Mouse (Mus musculus) MEL (cell line): ENCODE measurements around the gene Srgap2. TPM values are rescaled to one million over a fixed set of nuclear protein-coding genes. Genes with fewer than 3 reads are reported as not detected.
A peak's percentile ranks its signal among the peaks of the same experiment; 100 is the strongest.

Experiments
- DNase-seq: peaks from one replicate; pipeline ENCODE4 v3.0.0; 2011; ENCODE audit warnings: low read depth, low spot score
- H3K27ac ChIP-seq: 2 replicates; pipeline ENCODE4 v1.5.1; 2012; ENCODE audit warnings: low read depth, mild to moderate bottlenecking, control low read depth, low read length, moderate library complexity; ENCODE audit not compliant: control insufficient read depth
- H3K27me3 ChIP-seq, 2 experiments: fragments of 150-350 bp in 1 of 2; sonication (generic) in 1 of 2; 2 replicates each; pipeline ENCODE4 v1.6.1; 2012; ENCODE audit warnings: low read length in 2 of 2, mild to moderate bottlenecking in 2 of 2, improper control_type of control experiment in 1 of 2, moderate library complexity in 1 of 2; ENCODE audit not compliant: insufficient read depth in 2 of 2, control insufficient read depth in 1 of 2
- H3K36me3 ChIP-seq, 2 experiments: 2 replicates each; pipeline ENCODE4 v1.6.1; 2012 to 2014; ENCODE audit warnings: low read length in 2 of 2, improper control_type of control experiment in 1 of 2, inconsistent platforms in 1 of 2, mild to moderate bottlenecking in 1 of 2; ENCODE audit not compliant: insufficient read depth in 2 of 2, control insufficient read depth in 1 of 2
- H3K4me1 ChIP-seq, 2 experiments: fragments of 150-350 bp in 1 of 2; sonication (generic) in 1 of 2; 2 replicates each; pipeline ENCODE4 v1.6.1; 2012; ENCODE audit warnings: low read length in 2 of 2, improper control_type of control experiment in 1 of 2, mild to moderate bottlenecking in 1 of 2; ENCODE audit not compliant: insufficient read depth in 2 of 2, control insufficient read depth in 1 of 2
- H3K4me3 ChIP-seq, 2 experiments: fragments of 150-350 bp in 1 of 2; sonication (generic) in 1 of 2; 2 replicates each; pipeline ENCODE4 v1.5.1; 2012; ENCODE audit warnings: low read depth in 2 of 2, low read length in 2 of 2, mild to moderate bottlenecking in 2 of 2, moderate library complexity in 2 of 2, control low read depth in 1 of 2, improper control_type of control experiment in 1 of 2; ENCODE audit not compliant: control insufficient read depth in 1 of 2, insufficient read depth in 1 of 2
- H3K79me2 ChIP-seq: 2 replicates; pipeline ENCODE4 v1.6.1; 2012; ENCODE audit warnings: mild to moderate bottlenecking, low read length, moderate library complexity; ENCODE audit not compliant: control insufficient read depth, poor library complexity, insufficient read depth
- H3K9ac ChIP-seq: 2 replicates; pipeline ENCODE4 v1.6.1; 2012; ENCODE audit warnings: low read depth, mild to moderate bottlenecking, control low read depth, low read length, moderate library complexity; ENCODE audit not compliant: control insufficient read depth, poor library complexity, severe bottlenecking
- H3K9me3 ChIP-seq: fragments of 150-350 bp; sonication (generic); replicated peaks from 2 replicates; pipeline ENCODE4 v1.6.1; 2012; ENCODE audit warnings: mild to moderate bottlenecking, low read length, improper control_type of control experiment, moderate library complexity; ENCODE audit not compliant: insufficient read depth
- BHLHE40 ChIP-seq: IDR thresholded peaks from 2 replicates; pipeline ENCODE4 v1.6.1; 2012; ENCODE audit warnings: low read depth, mild to moderate bottlenecking, inconsistent platforms, low read length, improper control_type of control experiment, borderline replicate concordance
- CHD2 ChIP-seq: IDR thresholded peaks from 2 replicates; pipeline ENCODE4 v1.6.1; 2011; ENCODE audit warnings: low read length, improper control_type of control experiment
- CTCF ChIP-seq, 3 experiments: IDR thresholded peaks in 2 of 3; conservative IDR thresholded peaks in 1 of 3; 2 replicates each; pipeline ENCODE4 v1.5.1; 2011 to 2012; ENCODE audit warnings: low read length in 3 of 3, low read depth in 2 of 3, mild to moderate bottlenecking in 2 of 3, improper control_type of control experiment in 1 of 3, inconsistent platforms in 1 of 3, mixed read lengths in 1 of 3, moderate library complexity in 1 of 3; ENCODE audit not compliant: control insufficient read depth in 1 of 3, insufficient read depth in 1 of 3, poor library complexity in 1 of 3, severe bottlenecking in 1 of 3
- E2F4 ChIP-seq: IDR thresholded peaks from 2 replicates; pipeline ENCODE4 v1.6.1; 2011; ENCODE audit warnings: low read depth, low read length, improper control_type of control experiment, borderline replicate concordance
- ELF1 ChIP-seq: IDR thresholded peaks from 2 replicates; pipeline ENCODE4 v1.6.1; 2014; ENCODE audit warnings: low read depth, mild to moderate bottlenecking, inconsistent platforms, low read length, improper control_type of control experiment, moderate library complexity
- EP300 ChIP-seq, 2 experiments: IDR thresholded peaks; 2 replicates each; pipeline ENCODE4 v1.6.1; 2011; ENCODE audit warnings: improper control_type of control experiment in 2 of 2, low read length in 2 of 2, low read depth in 1 of 2, mild to moderate bottlenecking in 1 of 2
- ETS1 ChIP-seq: IDR thresholded peaks from 2 replicates; pipeline ENCODE4 v1.6.1; 2012; ENCODE audit warnings: low read depth, mild to moderate bottlenecking, inconsistent platforms, low read length, improper control_type of control experiment, moderate library complexity
- GATA1 ChIP-seq: IDR thresholded peaks from 2 replicates; pipeline ENCODE4 v1.6.1; 2011; ENCODE audit warnings: low read depth, low read length, improper control_type of control experiment
- HCFC1 ChIP-seq: IDR thresholded peaks from 2 replicates; pipeline ENCODE4 v1.6.1; 2012; ENCODE audit warnings: low read depth, mild to moderate bottlenecking, inconsistent platforms, low read length, improper control_type of control experiment, moderate library complexity
- JUND ChIP-seq: IDR thresholded peaks from 2 replicates; pipeline ENCODE4 v1.6.1; 2011; ENCODE audit warnings: low read depth, mild to moderate bottlenecking, improper control_type of control experiment, low read length
- MEF2A ChIP-seq: IDR thresholded peaks from 2 replicates; pipeline ENCODE4 v1.6.1; 2014; ENCODE audit warnings: low read depth, mild to moderate bottlenecking, inconsistent platforms, low read length, improper control_type of control experiment; ENCODE audit not compliant: poor library complexity, insufficient replicate concordance, severe bottlenecking; ENCODE audit errors: extremely low read depth
- MXI1 ChIP-seq: IDR thresholded peaks from 2 replicates; pipeline ENCODE4 v1.6.1; 2011; ENCODE audit warnings: mild to moderate bottlenecking, low read depth, low read length, improper control_type of control experiment
- MYB ChIP-seq: IDR thresholded peaks from 2 replicates; pipeline ENCODE4 v1.6.1; 2011; ENCODE audit warnings: mild to moderate bottlenecking, low read depth, low read length, improper control_type of control experiment
- NELFE ChIP-seq: IDR thresholded peaks from 2 replicates; pipeline ENCODE4 v1.6.1; 2011; ENCODE audit warnings: low read depth, low read length, improper control_type of control experiment
- NRF1 ChIP-seq: IDR thresholded peaks from 2 replicates; pipeline ENCODE4 v1.6.1; 2014; ENCODE audit warnings: low read depth, mild to moderate bottlenecking, inconsistent platforms, low read length, improper control_type of control experiment, moderate library complexity; ENCODE audit not compliant: poor library complexity, insufficient read depth, severe bottlenecking
- POLR2A ChIP-seq, 2 experiments: IDR thresholded peaks; 2 replicates each; pipeline ENCODE4 v1.6.1; 2011 to 2012; ENCODE audit warnings: low read length in 2 of 2, mild to moderate bottlenecking in 2 of 2, control low read depth in 1 of 2, improper control_type of control experiment in 1 of 2, low read depth in 1 of 2, moderate library complexity in 1 of 2; ENCODE audit not compliant: control insufficient read depth in 1 of 2, insufficient read depth in 1 of 2, poor library complexity in 1 of 2
- POLR2AphosphoS2 ChIP-seq: IDR thresholded peaks from 2 replicates; pipeline ENCODE4 v1.6.1; 2011; ENCODE audit warnings: low read length, improper control_type of control experiment
- POLR2AphosphoS5 ChIP-seq: IDR thresholded peaks from 2 replicates; pipeline ENCODE4 v1.6.1; 2012; ENCODE audit warnings: low read depth, borderline replicate concordance, mild to moderate bottlenecking, inconsistent platforms, low read length, moderate library complexity, mixed read lengths
- RAD21 ChIP-seq: IDR thresholded peaks from 2 replicates; pipeline ENCODE4 v1.6.1; 2011; ENCODE audit warnings: mild to moderate bottlenecking, low read depth, low read length, improper control_type of control experiment
- RCOR1 ChIP-seq: IDR thresholded peaks from 2 replicates; pipeline ENCODE4 v1.6.1; 2012; ENCODE audit warnings: low read depth, mild to moderate bottlenecking, inconsistent platforms, low read length, improper control_type of control experiment
- SIN3A ChIP-seq: IDR thresholded peaks from 2 replicates; pipeline ENCODE4 v1.6.1; 2012; ENCODE audit warnings: low read length, improper control_type of control experiment, inconsistent platforms
- SMC3 ChIP-seq: IDR thresholded peaks from 2 replicates; pipeline ENCODE4 v1.6.1; 2011; ENCODE audit warnings: low read depth, low read length, improper control_type of control experiment
- TCF12 ChIP-seq: IDR thresholded peaks from 2 replicates; pipeline ENCODE4 v1.6.1; 2014; ENCODE audit warnings: low read depth, mild to moderate bottlenecking, inconsistent platforms, low read length, improper control_type of control experiment, moderate library complexity
- UBTF ChIP-seq: IDR thresholded peaks from 2 replicates; pipeline ENCODE4 v1.6.1; 2012; ENCODE audit warnings: low read depth, mild to moderate bottlenecking, inconsistent platforms, low read length, improper control_type of control experiment, moderate library complexity, borderline replicate concordance; ENCODE audit not compliant: insufficient read depth
- USF1 ChIP-seq: IDR thresholded peaks from 2 replicates; pipeline ENCODE4 v1.6.1; 2014; ENCODE audit warnings: low read depth, mild to moderate bottlenecking, inconsistent platforms, low read length, improper control_type of control experiment, moderate library complexity
- USF2 ChIP-seq, 2 experiments: IDR thresholded peaks; 2 replicates each; pipeline ENCODE4 v1.6.1; 2011 to 2012; ENCODE audit warnings: improper control_type of control experiment in 2 of 2, low read length in 2 of 2, borderline replicate concordance in 1 of 2, inconsistent platforms in 1 of 2, low read depth in 1 of 2, mild to moderate bottlenecking in 1 of 2; ENCODE audit not compliant: insufficient read depth in 1 of 2
- ZC3H11A ChIP-seq: IDR thresholded peaks from 2 replicates; pipeline ENCODE4 v1.6.1; 2012; ENCODE audit warnings: low read depth, mild to moderate bottlenecking, inconsistent platforms, low read length, improper control_type of control experiment
- ZKSCAN1 ChIP-seq: IDR thresholded peaks from 2 replicates; pipeline ENCODE4 v1.6.1; 2012; ENCODE audit warnings: low read depth, mild to moderate bottlenecking, inconsistent platforms, low read length, improper control_type of control experiment, moderate library complexity
- ZNF384 ChIP-seq: IDR thresholded peaks from 2 replicates; pipeline ENCODE4 v1.6.1; 2012; ENCODE audit warnings: low read depth, mild to moderate bottlenecking, inconsistent platforms, low read length, improper control_type of control experiment
- polyA plus RNA-seq, 2 experiments: library from polyadenylated mRNA; stranded (reverse) in 1 of 2; unstranded in 1 of 2; fragments of >175 nt in 1 of 2; fragments of >200 nt in 1 of 2; gene quantifications; 2 replicates each; pipeline versions ENCODE4 v1.2.1 to v1.2.4; 2012; ENCODE audit warnings: low replicate concordance in 2 of 2, low read depth in 1 of 2; ENCODE audit not compliant: insufficient read length in 2 of 2, insufficient read depth in 1 of 2, missing spikeins in 1 of 2
- total RNA-seq: library from RNA; depleted of rRNA; stranded (reverse); fragments of 300-350 nt; gene quantifications from 2 replicates; pipeline ENCODE4 v1.2.3, GENCODE M21; 2012

Gene Srgap2
- total and polyA plus RNA-seq, 3 experiments = 9.0 to 25.3 TPM; not detected in 1

DNA sequence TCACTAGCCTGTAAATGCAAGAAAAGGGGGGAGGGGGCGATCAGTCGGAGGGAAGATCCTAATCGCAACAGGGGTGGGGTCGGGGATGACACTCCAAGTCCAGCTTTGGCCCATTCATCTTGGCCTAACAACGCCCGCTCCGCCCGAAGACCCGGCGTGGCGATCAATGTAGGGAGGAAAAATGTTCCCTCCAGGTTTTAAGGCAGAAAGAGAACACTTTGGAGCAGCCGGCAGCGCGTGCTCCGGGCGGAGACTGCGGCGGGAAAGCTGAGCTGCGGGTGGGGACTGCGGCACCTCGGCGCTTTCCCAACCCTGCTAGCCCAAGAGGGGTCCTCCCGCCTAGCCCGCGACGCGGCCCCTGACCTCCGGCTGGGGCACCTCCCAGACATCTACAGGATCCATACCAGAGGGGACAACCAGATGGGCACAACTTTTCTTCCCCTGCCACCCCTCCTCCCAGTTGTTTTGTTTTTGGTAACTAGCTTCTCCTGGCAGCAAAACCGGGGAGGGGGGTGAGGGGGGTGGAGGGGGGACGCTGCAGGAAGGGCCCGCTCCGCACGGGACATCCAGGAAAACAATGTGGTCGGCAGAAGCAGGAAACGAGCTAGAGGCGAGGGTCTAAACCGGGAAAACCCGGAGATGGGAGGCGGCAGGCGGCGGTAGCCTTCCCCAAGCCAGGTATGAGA, 1.4 kb downstream of the Srgap2 start (continued):
- TF ChIP-seq UBTF = no peak
- 0 out of 2 replicates have a peak, but pooled peaks have one; percentile 60 for TF ChIP-seq MXI1
- TF ChIP-seq JUND = no peak
- no peak for TF ChIP-seq CHD2
- peak; percentile 30; the same call in 1 of the 2 replicates for TF ChIP-seq NRF1
- TF ChIP-seq EP300 (IDR thresholded peaks at IDR 0.05; ENCODE audit: low read depth in 1 of 2, low read length in 2 of 2) = no peak
- TF ChIP-seq HCFC1 = 0 out of 2 replicates have a peak, but pooled peaks have one; percentile 6
- TF ChIP-seq ZNF384 = no peak
- TF ChIP-seq CTCF (IDR thresholded peaks at IDR 0.05 in 2 of 3, conservative IDR thresholded peaks at IDR 0.05 in 1 of 3; ENCODE audit: control insufficient read depth in 1 of 3, insufficient read depth in 1 of 3, low read depth in 2 of 3, low read length in 3 of 3, poor library complexity in 1 of 3, severe bottlenecking in 1 of 3) = no peak
- no peak for TF ChIP-seq GATA1
- no peak for TF ChIP-seq SMC3
- TF ChIP-seq USF2 (IDR thresholded peaks at IDR 0.05; ENCODE audit: borderline replicate concordance in 1 of 2, insufficient read depth in 1 of 2, low read depth in 1 of 2, low read length in 2 of 2) = no peak
- peak in 1 of 2 experiments; percentile 11; a peak in 1 of 4 replicates for TF ChIP-seq POLR2A (IDR thresholded peaks at IDR 0.05; ENCODE audit: control insufficient read depth in 1 of 2, insufficient read depth in 1 of 2, low read depth in 1 of 2, low read length in 2 of 2, poor library complexity in 1 of 2)
- TF ChIP-seq TCF12 = no peak
- no peak for TF ChIP-seq USF1
- no peak for TF ChIP-seq ZC3H11A
- TF ChIP-seq MEF2A = no peak
- TF ChIP-seq, all 39 proteins: peak for 7

GRCm38 (mm10) chr1:131525101-131525585, 2.0 kb downstream of the Srgap2 start:
- Histone ChIP-seq H3K27me3 (no peaks in the 10 kb centered on the region), H3K79me2 (peaks cover 64% of the 10 kb centered on the region), H3K4me1 (peaks cover 0 to 17% of the 10 kb centered on the region in 2 experiments; a peak in 2 of 4 replicates), H3K27ac (no peak overlapping the region; the same call in 1 of the 2 replicates), H3K36me3 (peaks cover 0 to 29% of the 10 kb centered on the region in 2 experiments; a peak in 2 of 4 replicates)
- peak; percentile 66 for DNase-seq
- TF ChIP-seq ELF1 = no peak
- no peak for TF ChIP-seq JUND
- no peak for TF ChIP-seq USF1
- no peak for TF ChIP-seq RAD21
- no peak for TF ChIP-seq HCFC1
- TF ChIP-seq E2F4 = no peak
- no peak for TF ChIP-seq NELFE
- no peak for TF ChIP-seq POLR2A (IDR thresholded peaks at IDR 0.05; ENCODE audit: control insufficient read depth in 1 of 2, insufficient read depth in 1 of 2, low read depth in 1 of 2, low read length in 2 of 2, poor library complexity in 1 of 2)
- TF ChIP-seq MXI1 = no peak
- TF ChIP-seq GATA1 = no peak
- TF ChIP-seq ZNF384 = no peak
- TF ChIP-seq BHLHE40 = no peak
- no peak for TF ChIP-seq MYB
- TF ChIP-seq RCOR1 = 0 out of 2 replicates have a peak, but pooled peaks have one; percentile 13
- peak in 1 of 2 experiments; percentile 23; a peak in 1 of 4 replicates for TF ChIP-seq EP300 (IDR thresholded peaks at IDR 0.05; ENCODE audit: low read depth in 1 of 2, low read length in 2 of 2)
- TF ChIP-seq CHD2 = no peak
- no peak for TF ChIP-seq POLR2AphosphoS5
- no peak for TF ChIP-seq ZKSCAN1
- no peak for TF ChIP-seq SMC3
- no peak for TF ChIP-seq POLR2AphosphoS2
- TF ChIP-seq ETS1 = 0 out of 2 replicates have a peak, but pooled peaks have one; percentile 8
- TF ChIP-seq SIN3A = no peak; the same call in 1 of the 2 replicates
- no peak for TF ChIP-seq UBTF
- TF ChIP-seq, all 39 proteins: peak for 3
- Histone ChIP-seq H3K9me3 (no peaks in the 10 kb centered on the region), H3K9ac (peak overlapping the region; percentile 87), H3K4me3 (peak overlapping the region; percentile 54 to 89)
